Mouse (Mus musculus): ENCODE results near the gene Gpr142.

Gene Gpr142

DNA sequence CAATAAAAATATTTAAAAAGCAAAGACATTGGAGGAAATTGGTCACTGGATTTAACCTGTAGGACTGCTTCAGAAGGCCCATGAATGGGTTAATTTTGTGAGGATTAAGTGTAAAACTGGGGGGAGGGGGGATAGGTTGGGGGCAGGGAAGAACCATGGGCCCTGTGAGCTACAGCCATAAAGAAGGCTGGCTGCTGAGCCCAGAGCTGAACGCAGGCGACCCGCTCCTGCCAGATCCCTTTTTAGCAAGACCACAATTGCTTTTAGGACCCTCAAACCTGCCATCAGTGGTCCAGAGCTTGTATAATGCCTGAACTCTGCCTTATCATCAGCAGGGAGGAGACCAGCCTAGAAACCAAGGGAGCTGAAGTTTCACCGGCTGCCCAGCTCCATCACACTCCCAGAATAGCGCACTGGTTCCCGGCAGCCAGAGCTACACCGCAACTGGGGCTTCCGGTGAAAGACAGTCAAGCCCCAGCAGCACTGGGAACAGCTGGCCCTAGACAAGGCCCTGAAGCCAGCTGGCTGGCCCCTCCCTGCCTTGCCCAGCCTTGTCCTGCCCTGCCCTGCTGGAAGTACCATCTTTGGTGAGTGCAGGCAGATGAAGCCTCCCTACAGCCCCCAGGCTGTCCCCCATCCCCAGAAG is 45.2 kb downstream of the Gpr142 start:
- no peak for DNase-seq (ENCODE audit: low spot score in 2 of 2)

- DNase-seq (ENCODE audit: low spot score in 2 of 2) = no peak
Measured at GRCm38 (mm10) chr11:114844464-114845220, 45.9 kb downstream of the Gpr142 start.

DNA sequence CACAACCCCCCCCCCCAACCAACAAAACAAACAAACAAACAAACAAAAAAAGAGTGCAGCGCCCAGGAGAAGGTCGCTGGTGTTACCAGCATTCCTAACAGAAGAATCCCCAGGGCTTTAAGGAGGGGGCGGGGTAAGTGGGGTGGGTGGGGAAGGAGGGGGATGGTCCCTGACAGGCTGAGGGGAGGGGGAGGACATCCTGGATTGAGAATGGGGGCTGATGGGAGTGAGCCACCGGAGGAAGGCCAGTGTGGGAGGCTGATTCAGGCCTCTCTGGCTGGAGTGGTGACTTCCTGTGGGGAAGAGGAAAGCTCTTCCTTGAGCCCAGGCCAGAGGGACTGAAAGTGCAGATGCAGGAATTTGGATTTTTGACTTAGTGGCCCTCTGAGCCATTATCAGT is 47.6 kb downstream of the Gpr142 start:
- no peak for DNase-seq (ENCODE audit: low spot score in 2 of 2)

- no peak for DNase-seq (ENCODE audit: low spot score in 2 of 2)
Measured at GRCm38 (mm10) chr11:114847008-114847407, 48.3 kb downstream of the Gpr142 start.

DNA sequence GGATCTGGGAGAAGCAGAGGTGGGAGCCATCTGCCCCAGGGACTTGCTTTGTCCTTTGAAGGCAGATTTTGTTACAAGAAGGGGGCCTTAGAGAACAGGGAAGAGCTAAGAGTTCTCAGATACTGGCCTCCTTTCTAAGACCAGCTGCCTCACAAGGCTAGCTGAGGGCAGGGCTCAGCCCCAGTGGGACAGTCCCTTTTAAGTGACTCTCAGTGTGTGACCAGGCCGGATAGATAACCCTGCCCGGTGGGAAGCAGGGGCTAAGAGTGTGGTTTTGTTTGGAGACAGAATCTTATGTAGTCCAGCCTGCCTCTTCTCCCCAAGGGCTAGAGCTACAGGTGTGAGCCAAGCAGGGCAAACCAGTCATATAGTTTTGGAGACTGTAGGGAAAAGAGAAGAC is 50.8 kb downstream of the Gpr142 start:
- no peak for DNase-seq (ENCODE audit: low spot score in 2 of 2)

- no peak for DNase-seq (ENCODE audit: low spot score in 2 of 2)
Measured at GRCm38 (mm10) chr11:114850066-114850451, 51.3 kb downstream of the Gpr142 start.

DNA sequence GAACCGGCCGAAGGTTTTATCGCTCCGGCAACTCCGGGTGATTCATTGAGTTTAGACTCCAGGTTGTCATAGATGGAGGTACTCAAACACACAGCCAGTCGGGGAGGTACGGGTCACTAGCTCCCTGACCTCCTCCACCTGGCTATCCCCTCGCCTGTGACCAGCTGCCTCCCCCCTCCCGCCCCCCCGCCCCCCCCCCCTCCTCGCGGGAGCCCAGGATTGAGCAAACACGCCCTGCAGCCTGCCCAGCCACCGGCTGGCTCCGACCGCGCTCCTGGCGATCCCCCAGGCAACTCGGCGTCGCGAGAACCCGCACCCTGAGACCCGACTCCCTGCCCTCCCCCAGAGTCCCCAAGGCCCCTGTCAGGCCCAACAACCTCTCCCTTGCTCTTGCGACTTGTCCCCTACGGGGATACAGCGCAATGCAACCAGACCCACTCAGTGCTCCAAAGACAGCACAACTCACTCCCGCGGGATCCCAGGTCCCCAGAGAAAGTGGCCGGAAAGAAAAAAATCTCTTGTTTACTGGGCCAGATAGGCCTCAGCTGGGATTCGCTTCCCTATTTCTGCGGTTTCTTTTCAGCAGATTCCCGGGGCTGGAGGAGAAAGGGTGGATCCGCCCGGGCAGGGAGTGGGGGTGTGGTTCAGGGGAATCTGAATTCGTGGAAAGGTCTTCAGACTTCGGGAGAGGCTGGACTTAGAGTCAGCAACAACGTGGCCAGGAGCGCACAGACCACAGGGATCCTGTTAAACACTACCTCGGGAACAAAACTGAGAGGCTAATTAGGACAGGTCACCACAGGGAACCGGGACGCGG is 51.9 kb downstream of the Gpr142 start, which contains the start of gene Gprc5c:
Gene Gprc5c (plus strand): TSS at position 701 of the 817 bp plus-strand sequence.
- peak; percentile 35 to 67 for DNase-seq (ENCODE audit: low spot score in 2 of 2)

- DNase-seq (ENCODE audit: low spot score in 2 of 2) = no peak
Measured at GRCm38 (mm10) chr11:114851269-114851607, 52.5 kb downstream of the Gpr142 start.

DNA sequence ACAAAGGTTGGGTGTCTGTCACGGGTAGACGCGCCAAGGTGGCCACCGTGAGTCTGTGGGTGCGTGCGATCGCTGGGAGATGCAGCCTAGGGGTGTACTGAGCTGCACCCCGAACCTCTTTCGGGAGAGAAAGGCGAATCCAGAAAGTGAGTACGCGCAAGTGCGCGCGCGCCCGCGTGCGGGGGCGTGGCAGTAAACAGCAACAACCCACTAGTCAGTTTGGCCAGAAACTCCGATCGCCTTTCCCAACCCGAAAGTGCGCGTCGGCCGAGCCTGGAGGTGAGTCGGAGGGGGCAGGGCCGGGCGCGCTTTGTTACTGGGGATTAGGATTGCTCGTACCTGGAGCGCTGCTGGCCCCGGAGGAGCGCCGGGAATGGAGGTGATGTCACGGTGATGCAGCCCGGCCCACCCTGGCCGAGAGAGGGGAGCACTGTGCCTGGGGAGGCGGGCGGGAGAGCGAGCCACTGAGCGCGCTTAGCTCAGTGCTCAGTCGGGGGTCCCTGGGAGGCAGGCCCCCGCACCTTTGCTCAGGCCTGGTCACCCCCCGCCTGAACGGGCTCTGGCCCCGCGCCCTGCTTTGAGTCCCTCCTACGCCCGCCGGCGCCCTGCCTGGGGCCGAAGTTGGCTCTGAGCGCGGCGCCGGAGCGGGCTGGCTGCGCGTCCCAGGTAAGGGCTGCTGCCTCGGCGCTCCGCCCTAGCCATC is 53.0 kb downstream of the Gpr142 start:
- peak; percentile 65 to 80 for DNase-seq (ENCODE audit: low spot score in 2 of 2)

DNA sequence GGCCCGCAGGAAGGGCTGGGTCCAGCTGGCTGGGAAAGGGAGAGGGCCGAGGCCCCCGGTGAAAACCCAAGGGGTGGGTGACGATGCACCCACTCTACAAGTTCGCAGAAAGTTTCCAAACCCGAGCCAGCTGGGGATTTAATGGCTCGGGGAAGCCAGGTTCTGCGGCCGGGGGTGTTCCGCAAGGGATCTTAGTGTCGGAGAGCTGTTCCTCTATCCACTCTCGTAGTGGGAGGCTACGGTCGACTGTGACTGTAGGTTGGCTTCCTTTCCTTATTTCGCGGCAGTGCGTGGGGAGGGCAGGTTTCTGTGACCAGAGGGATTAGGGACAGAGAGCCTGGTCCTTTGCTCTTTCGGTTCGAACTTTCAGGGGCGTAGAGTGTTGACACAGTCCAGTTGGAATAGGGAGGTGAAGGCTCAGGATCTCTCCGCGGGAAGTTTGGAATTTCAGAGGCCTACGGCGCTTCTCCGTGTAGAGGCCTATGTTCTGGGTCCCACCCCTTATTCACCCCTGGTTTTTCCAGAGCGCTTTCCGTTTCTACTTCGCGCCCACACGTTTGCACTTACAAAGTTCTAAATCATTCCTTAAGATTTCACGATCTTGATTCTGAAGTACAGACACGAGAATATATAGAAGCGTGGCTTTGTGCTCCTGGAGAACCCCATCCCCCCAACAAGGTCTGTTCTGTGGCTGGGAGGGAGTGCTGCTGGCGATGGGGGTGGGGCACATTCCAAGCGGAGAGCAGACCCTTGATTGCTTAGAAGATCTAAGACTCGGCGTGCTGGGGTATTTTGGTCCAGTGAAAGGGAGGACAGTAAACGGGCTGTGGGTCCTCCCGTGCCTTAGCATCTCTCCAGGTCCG is 53.8 kb downstream of the Gpr142 start:
- DNase-seq (ENCODE audit: low spot score in 2 of 2) = no peak

DNA sequence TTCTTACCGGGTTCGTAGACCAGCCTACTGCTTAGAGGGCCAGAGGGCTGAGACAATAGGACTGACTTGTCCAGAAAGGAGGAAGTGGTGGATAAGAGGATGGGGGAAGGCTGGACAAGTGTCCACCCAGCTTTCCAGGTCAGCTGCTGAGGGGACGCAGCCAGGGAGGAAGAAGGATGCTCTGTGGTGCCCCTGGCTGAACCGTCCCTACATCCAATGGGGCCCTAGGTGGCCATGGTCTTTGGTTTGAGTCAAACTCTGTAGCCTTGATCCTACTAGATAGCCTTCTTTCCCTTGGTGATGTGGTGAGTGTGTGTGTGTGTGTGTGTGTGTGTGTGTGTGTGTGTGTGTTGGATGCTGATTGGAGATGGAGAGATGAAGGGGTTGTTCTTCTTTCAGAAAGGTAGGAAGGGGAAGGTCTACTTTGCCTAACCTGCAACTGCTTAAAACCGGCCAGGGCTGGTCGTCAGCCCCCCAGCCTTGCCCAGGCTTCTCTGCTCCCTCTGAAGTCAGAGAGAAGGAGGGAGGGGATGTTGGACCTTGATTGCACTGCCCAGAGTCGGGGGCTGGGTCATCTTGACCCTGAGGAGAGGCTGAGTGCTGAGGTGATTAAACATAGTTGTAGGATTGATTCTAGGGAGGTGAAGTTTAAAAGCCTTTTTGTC is 54.6 kb downstream of the Gpr142 start:
- no peak for DNase-seq (ENCODE audit: low spot score in 2 of 2)

DNA sequence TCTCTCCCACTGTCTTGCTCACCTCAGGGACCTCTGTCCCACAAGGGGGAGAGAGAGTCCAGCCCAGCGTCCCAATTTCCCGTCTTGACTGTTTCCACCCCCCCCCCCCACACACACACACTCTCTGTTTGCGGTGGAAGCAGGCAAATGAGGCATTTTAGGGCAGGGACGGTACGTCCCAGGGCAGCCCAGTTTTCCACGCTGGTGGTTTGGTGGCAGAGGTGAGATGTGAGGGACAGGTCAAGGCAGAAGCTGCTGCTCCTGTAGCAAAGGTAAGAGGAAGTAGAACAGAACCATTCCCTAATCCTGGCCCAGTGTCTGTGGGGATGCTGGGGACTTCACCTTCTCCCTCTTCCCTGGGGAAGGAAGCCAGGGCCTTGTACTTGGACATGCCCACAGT is 55.9 kb downstream of the Gpr142 start:
- no peak for DNase-seq (ENCODE audit: low spot score in 2 of 2)

DNA sequence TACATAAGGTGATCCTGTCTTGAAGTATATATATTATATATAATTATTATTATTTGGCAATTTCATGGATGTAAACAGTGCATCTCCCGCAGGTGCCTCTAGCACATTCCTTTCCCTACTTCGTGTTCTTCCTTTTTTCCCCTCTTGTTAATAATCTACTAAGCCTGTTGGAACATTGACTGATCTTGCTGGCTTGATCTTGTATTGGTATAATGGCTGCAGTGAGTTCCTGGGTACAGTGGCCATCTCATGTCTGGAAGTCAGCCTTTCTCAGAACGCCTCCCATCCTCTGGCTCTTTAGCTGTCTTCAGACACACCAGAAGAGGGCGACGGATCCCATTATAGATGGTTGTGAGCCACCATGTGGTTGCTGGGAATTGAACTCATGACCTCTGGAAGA is 57.4 kb downstream of the Gpr142 start:
- DNase-seq (ENCODE audit: low spot score in 2 of 2) = no peak
